In the genomic region with DNA sequence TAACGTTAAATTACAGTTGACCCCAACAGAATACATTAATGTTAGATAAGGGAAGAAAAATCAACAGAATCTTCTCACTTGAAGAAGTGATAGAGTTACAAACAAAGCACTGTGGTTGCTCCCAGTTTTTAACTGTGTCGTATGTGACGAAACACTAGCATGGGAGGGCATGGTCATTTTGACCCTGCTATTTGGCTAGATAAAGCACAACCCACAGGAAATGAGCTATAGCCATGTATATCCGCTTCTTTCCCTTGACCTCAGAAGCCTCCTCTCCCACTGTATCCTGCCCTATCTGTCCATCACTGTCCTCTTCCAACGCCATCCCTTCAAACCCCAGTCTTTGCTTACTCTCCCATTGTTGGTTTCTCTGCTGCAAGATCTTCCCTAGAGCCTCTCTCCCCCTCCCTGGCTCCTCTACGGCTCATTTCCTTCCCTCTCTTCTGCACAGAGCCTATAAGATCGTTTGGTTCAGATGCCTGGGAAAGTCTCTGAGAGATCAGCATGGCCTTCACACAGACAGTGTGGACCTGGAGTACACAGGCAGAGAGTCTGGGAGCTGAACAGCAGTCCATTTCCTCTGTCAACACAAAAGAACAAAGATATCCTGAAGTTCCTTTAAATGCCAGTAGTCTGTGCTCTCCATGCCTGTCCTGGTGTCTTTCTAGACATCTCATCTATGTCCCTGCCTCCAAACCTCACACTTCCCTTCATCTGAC, we compare ENCODE assay signal across 19 mouse cellular contexts.
DNase-seq lines count a peak whose midpoint lies in the region; ATAC-seq lines count a peak whose summit lies in the region.
"Had no signal": no experiment of that assay in that cellular context is flagged by ENCODE, and none has a peak within 500 bp of the region (broad histone marks: within the 10 kb centered on the region; RNA-seq: fewer than 3 reads in every experiment).

No protein-coding gene starts in this region.

- 0 out of 2 replicates have a peak overlapping the region, but pooled peaks have one; percentile 6 for H3K27ac ChIP-seq in heart, embryonic 10.5 days
- H3K27ac ChIP-seq in kidney, embryonic 16.5 days (ENCODE audit: low read length): peak overlapping the region; percentile 9; the same call in 1 of the 2 replicates
- no peak overlapping the region for H3K27ac ChIP-seq in liver, embryonic 15.5 days (replicated peaks)
- H3K27ac ChIP-seq in forebrain, embryonic 12.5 days: no peak overlapping the region
- H3K27ac ChIP-seq: forebrain, embryonic 10.5 days; gastrocnemius, adult 2 months; hindbrain, postnatal 0 days; layer of hippocampus, adult 2 months; midbrain, embryonic 10.5 days had no signal

- no peaks in the 10 kb centered on the region for H3K9me3 ChIP-seq in heart, embryonic 10.5 days
- H3K9me3 ChIP-seq in kidney, embryonic 16.5 days (ENCODE audit: low read length): no peaks in the 10 kb centered on the region
- no peaks in the 10 kb centered on the region for H3K9me3 ChIP-seq in liver, embryonic 15.5 days (replicated peaks)
- no peaks in the 10 kb centered on the region for H3K9me3 ChIP-seq in forebrain, embryonic 12.5 days
- H3K9me3 ChIP-seq: forebrain, embryonic 10.5 days; midbrain, embryonic 10.5 days had no signal

- H3K4me3 ChIP-seq in heart, embryonic 10.5 days: no peak overlapping the region
- no peak overlapping the region for H3K4me3 ChIP-seq in kidney, embryonic 16.5 days (ENCODE audit: low read length)
- no peak overlapping the region for H3K4me3 ChIP-seq in liver, embryonic 15.5 days (replicated peaks)
- H3K4me3 ChIP-seq in forebrain, embryonic 12.5 days (replicated peaks): no peak overlapping the region
- H3K4me3 ChIP-seq: forebrain, embryonic 10.5 days; gastrocnemius, adult 2 months; layer of hippocampus, adult 2 months; midbrain, embryonic 10.5 days had no signal

- no peaks in the 10 kb centered on the region for H3K36me3 ChIP-seq in heart, embryonic 10.5 days
- H3K36me3 ChIP-seq in kidney, embryonic 16.5 days (ENCODE audit: insufficient read depth, low read length): no peaks in the 10 kb centered on the region
- H3K36me3 ChIP-seq in liver, embryonic 15.5 days (replicated peaks): no peaks in the 10 kb centered on the region
- no peaks in the 10 kb centered on the region for H3K36me3 ChIP-seq in forebrain, embryonic 12.5 days (replicated peaks)
- H3K36me3 ChIP-seq: forebrain, embryonic 10.5 days; midbrain, embryonic 10.5 days had no signal

- peaks cover 13% of the 10 kb centered on the region for H3K27me3 ChIP-seq in heart, embryonic 10.5 days (ENCODE audit: insufficient read depth, poor library complexity, severe bottlenecking)
- no peaks in the 10 kb centered on the region for H3K27me3 ChIP-seq in kidney, embryonic 16.5 days (ENCODE audit: insufficient read depth, low read length)
- H3K27me3 ChIP-seq in liver, embryonic 15.5 days: no peaks in the 10 kb centered on the region
- peaks cover 85% of the 10 kb centered on the region for H3K27me3 ChIP-seq in forebrain, embryonic 12.5 days

- no peak overlapping the region for H3K9ac ChIP-seq in kidney, embryonic 16.5 days (replicated peaks; ENCODE audit: low read length)
- no peak overlapping the region for H3K9ac ChIP-seq in liver, embryonic 15.5 days
- H3K9ac ChIP-seq in forebrain, embryonic 12.5 days: no peak overlapping the region

- DNase-seq in heart, embryonic 10.5 days (ENCODE audit: low spot score): no peak
- DNase-seq in heart, adult 18-20 months: no peak
- DNase-seq in kidney, adult 11 months: no peak
- DNase-seq in 416B (ENCODE audit: low read depth): peak; percentile 86
- DNase-seq: cerebellum, adult 18-20 months; cerebellum, postnatal 36 days; gastrocnemius, adult 2 months; kidney, adult 2 months; layer of hippocampus, postnatal 36 days; right cerebral cortex, postnatal 14 days; spleen, adult 18-20 months; thymus, postnatal 36 days had no signal

- H3K4me2 ChIP-seq in kidney, embryonic 16.5 days (replicated peaks; ENCODE audit: low read depth, low read length): no peak overlapping the region
- no peak overlapping the region for H3K4me2 ChIP-seq in liver, embryonic 15.5 days
- H3K4me2 ChIP-seq in forebrain, embryonic 12.5 days: no peak overlapping the region

- 49% methylated on average over 7 of the region's 7 CpGs for WGBS in heart, embryonic 10.5 days
- WGBS in kidney, embryonic 16.5 days: 10% methylated on average over 7 of the region's 7 CpGs
- WGBS in liver, embryonic 15.5 days (ENCODE audit: insufficient replicate concordance): 17% methylated on average over 7 of the region's 7 CpGs
- 74% methylated on average over 7 of the region's 7 CpGs for WGBS in forebrain, embryonic 12.5 days

- 0 out of 2 replicates have a peak, but pooled peaks have one; percentile 47 for ATAC-seq in kidney, embryonic 16.5 days (ENCODE audit: low FRiP score, low TSS enrichment)
- 0 out of 2 replicates have a peak, but pooled peaks have one; percentile 28 for ATAC-seq in liver, embryonic 15.5 days (ENCODE audit: insufficient read depth)
- no peak for ATAC-seq in forebrain, embryonic 12.5 days (ENCODE audit: low FRiP score)
- ATAC-seq: hindbrain, postnatal 0 days had no signal

- peaks cover 3% of the 10 kb centered on the region; the same call in 1 of the 2 replicates for H3K4me1 ChIP-seq in heart, embryonic 10.5 days
- H3K4me1 ChIP-seq in kidney, embryonic 16.5 days (ENCODE audit: insufficient read depth, low read length): peaks cover 18% of the 10 kb centered on the region
- H3K4me1 ChIP-seq in liver, embryonic 15.5 days (replicated peaks): no peaks in the 10 kb centered on the region
- peaks cover 4% of the 10 kb centered on the region; the same call in 1 of the 2 replicates for H3K4me1 ChIP-seq in forebrain, embryonic 12.5 days

Comparison
In these comparisons a context has a peak if more than half of its experiments do, and no peak if none do; other contexts are left out.
1. H3K27ac ChIP-seq: peak in heart, embryonic 10.5 days (single experiment) and kidney, embryonic 16.5 days (single experiment); none in liver, embryonic 15.5 days (single experiment) and forebrain, embryonic 12.5 days (single experiment).